Mouse (Mus musculus) stomach, postnatal 0 days (tissue): ENCODE measurements around the gene Traf6.

Experiments
- CTCF ChIP-seq: IDR thresholded peaks from 2 replicates; pipeline ENCODE4 v1.5.1; 2016; ENCODE audit warnings: antibody characterized with exemption, low read depth, mild to moderate bottlenecking, moderate library complexity
- EP300 ChIP-seq: optimal IDR thresholded peaks from 2 replicates; pipeline ENCODE3; 2016; ENCODE audit warnings: antibody characterized with exemption

DNA sequence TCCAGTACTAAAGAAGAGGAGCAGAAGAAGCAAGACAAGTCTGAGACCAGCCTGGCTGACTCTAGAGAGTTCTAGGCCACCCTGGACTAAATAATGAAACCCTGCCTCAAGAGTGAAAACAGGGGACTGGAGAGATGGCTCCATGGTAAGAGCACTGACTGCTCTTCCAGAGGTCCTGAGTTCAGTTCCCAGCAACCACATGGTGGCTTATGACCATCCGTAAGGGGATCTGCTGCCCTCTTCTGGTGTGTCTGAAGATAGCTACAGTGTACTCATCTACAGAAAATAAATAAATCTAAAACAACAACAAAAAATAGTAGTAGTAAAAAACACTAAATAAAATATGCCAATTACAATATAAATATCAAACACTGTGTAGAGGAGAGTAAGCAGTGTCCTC is 32.4 kb upstream of the Traf6 start:
- no peak for TF ChIP-seq EP300
- no peak for TF ChIP-seq CTCF
